Mouse (Mus musculus) megakaryocyte, adult 5-6 weeks (primary cell): ENCODE results near the gene Fam219a. TPM values are rescaled to one million over a fixed set of nuclear protein-coding genes. Genes with fewer than 3 reads are reported as not detected.

Experiments used
- ATAC-seq: 2 replicates; pipeline ENCODE4 v1.8.0; 2016; ENCODE audit warnings: mild to moderate bottlenecking, inconsistent platforms; ENCODE audit not compliant: poor library complexity, severe bottlenecking
- total RNA-seq, 2 experiments: library from RNA; stranded (forward) in 1 of 2; stranded (reverse) in 1 of 2; fragments of 153-499, 151-499 nt in 1 of 2; fragments of 221-1000, 200-1000 nt in 1 of 2; gene quantifications; 2 replicates each; pipeline versions ENCODE4 v1.2.3 to v1.2.4; 2015 to 2017

Gene Fam219a
- total RNA-seq, 2 experiments from 2014 or later: 3.1 to 6.1 TPM

DNA sequence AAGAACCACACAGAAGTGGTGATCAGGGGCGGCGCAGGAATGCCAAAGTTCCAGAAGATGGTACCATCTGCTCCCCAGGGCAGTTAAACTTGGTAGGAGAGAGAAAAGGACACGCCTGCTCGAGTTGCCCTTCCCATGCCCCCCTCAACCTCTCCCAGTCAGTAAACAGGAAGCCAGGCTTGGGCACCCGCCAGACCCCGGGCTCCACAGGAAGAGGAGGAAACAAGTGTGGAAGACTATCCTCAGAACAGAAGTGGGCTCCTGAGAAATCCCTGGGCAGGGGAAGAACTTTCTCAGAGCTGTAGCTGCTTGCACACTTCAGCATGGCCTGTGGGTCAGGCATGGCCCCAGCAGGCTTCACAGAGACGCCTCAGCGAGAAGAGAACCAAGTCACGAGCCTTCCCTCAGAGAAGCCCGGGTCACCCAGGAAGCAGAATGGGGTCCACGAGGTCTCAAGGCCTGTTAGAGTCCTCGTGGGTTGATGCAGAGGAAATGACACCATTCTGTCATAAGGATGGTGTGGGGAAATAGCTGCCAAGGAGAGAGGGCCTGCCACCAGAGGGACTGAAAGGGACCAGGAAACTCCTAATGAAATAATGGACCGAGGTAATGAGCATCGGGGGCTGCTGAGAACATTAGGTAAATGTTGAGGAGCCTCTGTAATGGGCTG is 14.2 kb downstream of the Fam219a start:
- peak; percentile 48 for ATAC-seq

DNA sequence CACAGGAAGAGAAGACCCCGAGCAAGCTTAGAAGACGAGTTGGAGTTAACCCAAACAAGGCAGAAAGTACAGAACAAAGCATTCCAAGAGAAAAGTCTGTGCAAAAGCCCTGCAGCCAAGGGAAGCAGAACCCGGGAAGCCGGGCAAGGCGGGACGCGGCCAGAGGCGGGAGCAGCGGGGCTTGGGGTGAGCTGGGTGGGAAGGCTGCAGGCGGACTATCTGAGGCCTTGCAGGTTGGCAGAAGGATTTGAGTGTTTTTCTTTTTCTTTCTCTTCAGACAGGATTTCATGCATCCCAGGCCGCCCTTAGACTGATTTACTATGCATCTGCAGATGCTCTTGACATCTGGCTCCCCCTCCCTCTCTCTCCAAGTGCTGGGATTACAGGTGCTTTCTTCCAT is 16.2 kb downstream of the Fam219a start:
- ATAC-seq: no peak

DNA sequence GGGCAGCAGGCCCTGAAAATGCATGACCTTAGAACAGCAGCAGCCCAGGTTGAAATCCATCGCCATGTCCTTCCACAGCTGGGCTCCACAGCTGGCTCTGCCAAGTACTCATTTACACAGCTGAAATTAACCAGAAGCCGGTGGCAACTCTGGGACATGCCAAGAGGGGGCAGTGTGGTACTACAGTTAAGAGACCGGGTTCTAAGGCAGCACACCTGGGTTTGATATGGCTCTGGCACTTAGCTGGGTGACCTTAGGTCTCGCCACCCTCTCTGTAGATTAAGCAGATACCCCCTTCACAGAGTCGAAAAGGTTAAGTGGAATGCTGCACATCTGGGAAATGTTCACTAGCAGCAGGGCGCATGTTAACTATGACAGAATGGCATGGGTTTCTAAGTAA is 16.8 kb downstream of the Fam219a start:
- peak; percentile 81 for ATAC-seq

DNA sequence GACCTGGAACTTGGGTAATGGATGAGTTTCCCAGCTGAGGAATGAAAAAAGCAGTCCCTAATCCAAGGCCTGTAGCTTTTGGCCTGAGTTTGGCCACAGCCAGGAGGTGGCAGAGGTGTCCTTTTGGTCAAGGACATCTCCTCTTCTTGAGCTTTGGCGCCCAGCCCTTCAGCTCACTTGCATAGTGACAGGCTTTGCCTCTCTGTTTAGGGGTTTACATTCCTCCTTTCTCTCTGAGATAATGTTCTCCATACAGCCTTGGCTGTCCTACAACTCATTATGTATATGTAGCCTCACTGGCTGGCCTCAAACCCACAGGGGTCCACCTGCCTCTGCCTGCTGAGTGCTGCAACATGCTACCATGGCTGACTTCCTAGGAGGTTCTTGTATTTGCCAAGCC is 22.3 kb downstream of the Fam219a start:
- ATAC-seq: no peak

DNA sequence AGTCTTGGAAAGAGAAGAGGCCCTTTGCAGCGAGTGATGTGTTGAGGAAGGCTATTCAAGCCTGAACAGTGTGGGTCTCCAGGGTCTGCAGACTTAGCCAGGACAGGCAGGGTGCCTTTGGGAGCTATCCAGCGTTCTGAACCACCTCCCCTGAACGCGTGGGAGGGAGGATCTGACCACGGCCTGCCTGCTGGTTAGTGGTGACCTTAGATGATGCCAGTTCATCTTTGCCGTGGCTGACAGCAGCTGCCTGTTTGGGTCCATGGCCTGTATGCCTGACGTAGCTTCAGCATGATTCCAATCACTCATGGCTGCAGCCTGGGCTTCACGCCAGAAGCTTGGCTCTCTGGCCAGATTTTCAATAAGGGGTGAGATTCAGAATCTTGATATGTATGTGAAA is 23.4 kb downstream of the Fam219a start:
- ATAC-seq: no peak

DNA sequence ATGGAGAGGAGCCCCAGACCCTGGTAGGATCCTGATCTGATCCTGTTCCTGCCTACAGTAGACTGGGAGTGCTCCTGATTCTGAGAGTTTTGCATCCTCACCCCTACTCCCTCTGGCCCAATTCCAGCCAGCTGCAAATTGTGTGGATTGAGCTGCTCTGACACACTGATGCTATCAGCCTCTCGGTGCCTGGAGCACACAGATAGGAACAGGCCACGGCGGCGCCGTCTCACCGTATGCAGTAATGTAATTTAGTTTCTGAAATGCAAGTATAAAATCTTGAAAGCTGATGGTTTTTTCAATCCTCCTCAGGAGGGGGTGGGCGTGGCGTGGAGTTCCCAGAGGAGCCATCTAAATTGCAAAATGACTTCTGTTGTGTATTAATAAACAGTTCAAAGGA is 27.2 kb downstream of the Fam219a start:
- ATAC-seq: no peak

DNA sequence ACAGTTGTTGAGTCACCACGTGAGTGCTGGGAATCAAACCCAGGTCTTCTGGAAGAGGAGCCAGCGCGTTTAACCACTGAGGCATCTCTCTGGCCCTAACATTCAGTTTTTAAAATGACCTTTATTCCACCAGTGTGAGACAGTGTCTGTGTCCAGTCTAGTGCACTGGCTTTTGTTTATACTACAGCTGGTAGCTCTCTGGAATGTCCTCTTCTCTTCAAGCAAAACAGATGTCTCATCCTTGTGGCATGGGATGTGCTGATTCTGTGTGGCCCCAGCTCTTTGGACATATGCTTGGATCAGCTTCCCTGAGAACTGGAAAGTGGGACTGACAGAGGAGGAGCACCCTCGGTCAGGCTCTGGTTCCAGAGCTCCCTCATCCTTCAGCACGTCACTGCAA is 34.5 kb downstream of the Fam219a start:
- ATAC-seq: no peak

DNA sequence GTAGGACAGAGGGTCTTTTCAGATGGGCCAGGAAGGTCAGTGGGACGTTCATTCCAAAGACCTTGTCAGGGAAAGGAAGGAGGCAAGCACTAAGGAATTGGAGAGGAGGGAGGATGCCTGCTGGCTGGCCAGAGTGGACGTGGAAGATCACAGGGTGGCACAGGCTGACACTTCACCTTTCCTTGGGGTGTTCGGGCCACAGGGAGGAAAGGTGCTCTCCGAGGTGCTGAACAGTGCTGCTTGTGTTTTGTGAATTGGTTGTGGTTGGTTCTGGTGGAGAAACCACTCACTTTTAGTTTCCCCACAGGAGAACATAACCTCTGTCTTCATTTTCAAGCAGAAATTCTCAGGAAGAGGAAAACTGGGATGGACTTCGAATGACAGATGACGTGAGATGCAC is 36.9 kb downstream of the Fam219a start:
- no peak for ATAC-seq

DNA sequence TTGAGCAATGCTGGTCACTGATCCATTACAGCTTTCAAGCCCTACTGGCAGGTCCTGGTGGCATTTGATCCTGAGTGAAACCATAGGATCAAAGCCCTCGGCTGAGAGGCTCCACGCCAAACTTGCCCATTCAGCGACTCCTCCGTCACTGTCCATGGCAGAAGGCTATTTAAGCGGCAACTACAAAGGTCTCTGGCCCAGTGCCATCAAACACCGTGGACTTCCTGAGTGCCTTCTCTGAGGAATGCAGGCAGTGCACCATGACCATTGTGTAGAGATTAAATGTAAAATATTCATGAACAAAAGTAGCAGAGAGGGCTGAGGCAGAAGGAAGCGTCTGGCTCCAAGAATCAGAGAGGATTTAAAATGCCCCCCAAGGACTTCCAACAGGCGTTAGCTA is 41.3 kb downstream of the Fam219a start:
- no peak for ATAC-seq

DNA sequence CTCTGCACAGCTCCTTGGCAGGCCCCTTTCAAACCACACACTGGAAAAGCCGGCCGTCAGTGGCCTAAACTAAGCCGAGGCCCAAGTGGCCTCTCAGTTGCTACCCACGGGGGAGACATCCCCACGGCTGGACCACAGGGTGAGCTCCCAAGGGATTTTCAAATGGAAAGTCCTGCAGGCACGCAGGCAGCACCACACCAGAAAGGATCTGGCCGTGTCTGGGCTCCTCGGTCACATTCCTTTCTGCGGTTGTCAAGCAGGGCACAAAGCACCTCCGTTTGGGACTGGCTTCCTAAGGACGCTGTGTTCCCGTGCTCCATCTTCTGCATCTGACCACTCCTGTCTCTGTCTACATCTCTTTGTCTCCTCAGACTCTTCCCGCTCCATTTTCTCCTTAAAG is 42.3 kb downstream of the Fam219a start:
- no peak for ATAC-seq

DNA sequence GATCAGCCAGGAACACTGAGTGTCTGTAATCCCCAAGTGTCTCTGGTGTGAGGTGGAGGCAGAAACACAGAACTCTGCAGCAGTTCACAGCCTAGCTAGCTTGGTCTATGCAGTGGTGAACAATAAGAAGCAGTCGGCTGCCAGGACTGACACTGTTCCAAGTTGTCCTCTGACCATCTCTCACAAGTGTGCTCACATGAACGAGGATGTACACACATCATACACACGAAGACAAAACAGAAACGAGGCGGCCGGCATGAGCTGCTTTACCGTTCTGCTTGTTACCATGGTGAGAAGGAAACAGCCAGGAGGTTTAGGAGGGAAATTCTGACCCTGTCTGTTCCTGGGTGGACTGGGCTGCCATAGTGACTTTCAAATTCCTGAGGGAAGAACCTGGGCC is 42.8 kb downstream of the Fam219a start:
- no peak for ATAC-seq

DNA sequence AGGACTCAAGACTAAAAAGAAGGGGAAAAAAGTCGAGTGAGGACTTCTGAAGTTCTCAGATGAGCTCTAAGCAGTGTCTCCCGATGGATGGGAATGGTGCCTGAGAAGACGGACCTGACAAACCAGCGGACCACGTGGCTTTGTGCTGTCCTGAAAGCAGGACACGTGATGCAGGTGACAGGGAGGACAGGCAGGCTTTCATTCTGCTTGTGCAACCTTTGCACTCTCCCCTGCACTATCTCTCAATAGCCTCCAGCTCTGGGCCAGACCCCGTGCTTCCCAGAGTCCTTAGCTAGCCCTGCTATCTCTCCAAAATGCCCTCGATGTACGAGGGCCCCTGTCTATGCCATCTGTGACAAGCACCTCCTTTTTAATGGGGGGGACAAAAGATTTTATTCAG is 44.5 kb downstream of the Fam219a start:
- ATAC-seq: no peak

DNA sequence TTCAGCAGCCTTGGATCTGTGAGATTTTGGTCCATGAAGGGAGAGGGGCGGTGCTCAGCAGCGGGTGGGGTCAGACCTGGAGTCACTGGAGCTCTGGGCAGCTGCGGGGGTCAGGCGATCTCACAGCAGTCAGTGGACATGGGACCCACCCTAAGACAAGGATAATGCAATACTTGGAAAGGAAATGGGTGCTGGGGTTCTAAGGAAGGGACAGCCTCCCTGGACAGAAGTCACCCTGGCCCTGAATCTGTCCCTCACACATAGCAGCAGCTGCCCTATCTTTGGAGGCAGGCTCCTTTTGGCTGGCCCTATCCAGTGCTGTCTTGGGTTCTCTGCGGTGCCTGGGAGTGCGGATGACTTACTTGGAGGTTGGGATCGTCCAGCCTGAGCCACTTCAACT is 45.5 kb downstream of the Fam219a start:
- ATAC-seq: no peak

DNA sequence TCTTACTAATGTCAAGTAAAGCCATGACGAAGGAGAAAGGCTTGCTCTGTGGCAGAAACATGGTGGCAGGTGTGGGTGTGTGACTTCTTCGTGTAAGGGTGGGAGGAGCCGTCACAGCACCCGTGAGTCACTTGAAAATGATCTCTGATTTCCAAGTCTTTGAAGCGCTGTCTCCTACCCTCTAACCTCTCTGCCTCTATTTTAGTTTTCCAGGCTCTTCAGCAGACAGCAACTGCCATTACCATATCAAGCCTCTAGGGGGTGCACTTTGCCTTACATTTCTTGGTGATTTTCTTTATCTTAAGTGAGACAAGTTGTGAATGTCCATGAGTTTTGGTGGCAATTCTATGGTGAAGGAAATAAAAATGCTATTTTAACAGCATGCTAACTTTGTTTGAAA is 46.5 kb downstream of the Fam219a start:
- ATAC-seq: no peak

DNA sequence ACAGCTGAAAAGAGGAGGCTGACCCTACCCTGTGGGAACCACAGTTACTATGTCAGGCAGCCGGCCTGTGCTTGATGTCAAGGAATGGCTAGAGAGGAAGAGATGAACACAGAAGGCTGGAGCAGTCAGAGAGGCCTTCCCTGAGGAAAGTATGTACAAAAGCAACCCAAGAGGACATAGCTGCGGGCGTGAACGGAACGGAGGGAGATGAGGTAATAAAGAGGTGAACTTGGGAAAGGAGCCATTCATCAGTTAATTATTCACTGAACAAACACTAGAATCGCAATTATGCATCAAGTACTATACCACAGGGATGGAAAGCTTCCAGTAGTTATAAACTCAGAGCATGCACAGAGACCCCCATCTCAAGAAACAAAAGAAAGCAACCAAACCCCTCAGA is 47.2 kb downstream of the Fam219a start:
- no peak for ATAC-seq

DNA sequence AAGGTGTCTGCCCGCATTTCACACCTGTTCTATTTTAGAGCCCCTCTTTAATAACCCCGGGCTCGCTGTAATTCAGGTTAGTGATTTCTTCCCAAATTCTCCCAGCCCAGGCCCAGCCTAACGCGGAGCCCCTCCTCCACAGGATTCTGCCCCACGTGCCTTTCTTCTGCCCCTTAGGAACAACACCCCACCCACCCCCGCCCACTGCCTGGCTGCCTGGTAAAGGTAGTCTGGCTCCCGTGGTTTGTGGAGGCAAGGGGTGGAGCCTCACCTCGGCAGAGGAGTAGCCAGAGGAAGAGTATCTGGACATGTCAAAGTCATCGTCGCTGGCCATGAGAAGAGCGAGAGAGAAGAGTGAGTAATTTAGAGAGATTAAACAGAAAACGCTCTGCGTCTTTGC is 48.7 kb downstream of the Fam219a start:
- no peak for ATAC-seq

DNA sequence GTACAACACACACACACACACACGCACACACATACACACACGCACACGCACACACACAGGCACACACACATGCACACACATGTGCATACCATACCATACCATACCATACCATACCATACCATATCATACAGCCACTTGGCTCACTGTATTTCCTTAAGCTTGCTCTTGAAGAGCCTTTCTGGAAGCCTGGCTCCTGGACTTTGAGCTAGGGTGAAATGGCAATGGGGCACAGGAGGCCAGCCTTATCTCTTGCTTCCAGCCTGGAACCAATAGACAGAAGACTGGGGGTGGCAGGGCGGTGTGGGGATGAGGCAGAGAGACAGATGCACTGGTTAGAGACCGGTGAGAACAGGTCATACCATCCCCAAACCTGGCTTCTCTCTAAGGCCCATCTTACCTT is 50.1 kb downstream of the Fam219a start:
- no peak for ATAC-seq

DNA sequence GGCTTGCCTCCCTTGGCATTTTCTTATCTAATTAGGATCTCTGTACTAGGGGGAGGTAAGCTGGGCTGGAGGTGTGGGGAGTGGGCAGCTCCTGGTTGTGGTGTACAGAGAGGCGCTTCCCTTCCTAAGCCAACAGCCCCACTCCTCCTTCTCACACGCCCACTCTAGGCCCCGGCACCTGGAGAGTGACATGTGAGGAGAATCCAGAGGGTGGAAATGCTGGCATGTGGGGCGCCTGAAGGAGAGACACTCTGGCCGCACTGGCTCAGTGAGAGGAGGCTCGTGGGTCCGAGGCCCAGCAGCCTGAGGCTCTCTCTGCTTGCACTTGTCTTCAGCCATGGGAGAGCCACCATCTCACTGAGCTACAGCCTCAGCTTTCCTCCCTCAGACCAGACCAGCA is 51.0 kb downstream of the Fam219a start:
- no peak for ATAC-seq

DNA sequence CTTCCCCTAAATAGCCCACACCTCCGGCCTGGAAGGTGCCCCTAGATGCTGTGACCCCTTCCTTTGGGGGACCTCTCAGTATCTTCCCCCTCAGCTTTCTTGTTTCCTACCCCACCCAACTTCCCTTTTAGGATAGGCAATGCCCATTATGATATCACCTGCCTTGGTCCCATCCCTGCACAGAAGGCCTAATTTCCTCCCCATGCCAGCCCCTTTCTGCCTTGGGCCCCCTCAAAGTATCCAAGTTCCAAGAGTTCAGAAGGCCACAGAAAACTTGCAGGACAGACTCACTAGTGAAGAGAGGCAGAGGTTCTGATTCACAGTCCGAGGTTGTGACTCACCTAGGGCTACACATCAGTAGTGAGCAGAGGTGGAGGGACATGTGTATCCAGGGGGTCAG is 52.1 kb downstream of the Fam219a start, which contains the start of gene 1110017D15Rik:
TSS of gene 1110017D15Rik (minus strand) at position 101 of the 400 bp plus-strand sequence.
- no peak for ATAC-seq

DNA sequence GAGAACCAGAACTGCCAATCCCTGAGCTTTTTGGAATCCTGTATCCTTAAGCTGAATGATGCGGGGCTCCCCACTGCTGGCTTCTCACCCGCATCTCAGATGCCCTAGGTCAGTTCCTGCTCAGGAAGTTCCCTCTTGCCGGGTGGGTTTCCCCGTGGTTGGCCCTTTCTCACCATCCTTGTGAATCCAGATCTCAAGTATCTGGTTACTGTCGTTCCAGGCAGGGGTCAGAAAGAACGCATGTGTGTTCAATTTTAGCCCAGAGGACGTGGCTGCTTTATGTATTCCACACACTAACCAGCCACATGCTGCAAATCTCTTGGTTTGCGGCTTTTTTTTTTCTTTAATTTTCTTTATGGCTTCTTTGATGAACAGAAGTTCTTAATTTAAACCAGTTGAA is 55.6 kb downstream of the Fam219a start:
- ATAC-seq: no peak

DNA sequence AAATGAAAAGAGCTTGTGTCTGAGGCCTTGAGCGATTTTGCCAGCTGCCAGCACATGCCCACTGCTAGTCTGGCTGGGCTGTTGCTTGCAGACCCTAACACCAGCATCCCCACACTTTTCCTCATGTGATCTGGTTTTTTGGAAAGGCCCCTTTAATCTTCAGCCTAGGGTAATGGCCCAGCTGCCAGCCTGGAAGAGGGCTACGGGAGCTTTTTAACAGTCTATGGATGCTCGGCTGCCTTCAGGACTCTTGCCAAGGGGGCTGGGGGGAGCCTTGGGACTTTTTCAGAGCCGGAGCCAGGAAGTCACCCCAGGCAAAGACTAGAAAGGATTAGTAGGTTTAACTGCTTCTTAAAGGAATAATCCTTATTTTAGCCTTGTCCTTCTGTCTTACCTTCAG is 56.0 kb downstream of the Fam219a start:
- no peak for ATAC-seq

DNA sequence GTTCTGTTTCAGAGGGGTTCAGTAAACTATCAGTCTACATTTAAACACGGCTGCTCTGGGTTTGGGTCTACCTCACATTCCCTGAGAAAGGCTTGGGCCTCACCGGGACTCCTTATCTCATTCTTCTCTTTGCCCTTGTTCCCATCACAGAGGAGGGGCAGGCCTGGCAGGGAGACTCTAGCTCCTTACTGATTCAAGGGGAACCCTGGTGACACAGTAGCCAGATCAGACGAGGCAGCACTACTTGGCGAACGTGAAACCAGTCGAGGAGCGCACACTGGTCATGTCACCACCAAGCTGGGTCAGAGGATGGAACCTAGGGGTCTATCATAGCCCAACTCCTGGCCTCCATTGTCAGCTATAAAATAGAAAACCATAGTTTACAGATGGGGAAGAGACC is 61.3 kb downstream of the Fam219a start:
- no peak for ATAC-seq

DNA sequence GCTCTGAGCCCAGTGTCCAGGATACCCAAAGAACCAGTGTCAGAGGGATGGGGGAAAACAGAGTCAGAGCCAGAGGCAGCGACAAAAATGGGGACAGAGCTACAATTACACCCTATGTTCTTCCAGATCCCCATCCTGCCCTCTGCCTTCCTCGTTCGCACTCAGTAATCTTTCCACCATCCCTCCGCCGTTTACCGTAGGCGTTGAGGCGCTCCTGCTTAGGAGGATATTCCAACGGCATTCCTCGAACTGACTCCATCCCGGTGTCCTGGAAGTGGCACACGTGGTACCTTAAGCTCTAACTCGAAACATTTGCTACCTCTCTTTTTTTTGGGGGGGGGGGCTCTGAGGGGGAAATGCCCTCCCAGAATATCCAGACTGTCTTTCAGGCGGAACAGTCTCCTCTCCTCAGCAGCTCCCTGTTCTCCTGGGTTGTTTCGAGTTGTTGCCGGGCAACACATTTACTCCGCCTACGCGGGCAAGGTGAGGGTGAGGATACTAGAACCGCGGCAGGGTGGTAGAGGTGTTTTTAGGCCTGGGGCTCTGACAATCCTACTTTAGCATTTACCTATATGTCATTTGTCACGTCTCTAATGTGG is 61.9 kb downstream of the Fam219a start:
- ATAC-seq: no peak
